Mouse (Mus musculus): ENCODE measurements around the gene Ak4.

The Ak4 gene

DNA sequence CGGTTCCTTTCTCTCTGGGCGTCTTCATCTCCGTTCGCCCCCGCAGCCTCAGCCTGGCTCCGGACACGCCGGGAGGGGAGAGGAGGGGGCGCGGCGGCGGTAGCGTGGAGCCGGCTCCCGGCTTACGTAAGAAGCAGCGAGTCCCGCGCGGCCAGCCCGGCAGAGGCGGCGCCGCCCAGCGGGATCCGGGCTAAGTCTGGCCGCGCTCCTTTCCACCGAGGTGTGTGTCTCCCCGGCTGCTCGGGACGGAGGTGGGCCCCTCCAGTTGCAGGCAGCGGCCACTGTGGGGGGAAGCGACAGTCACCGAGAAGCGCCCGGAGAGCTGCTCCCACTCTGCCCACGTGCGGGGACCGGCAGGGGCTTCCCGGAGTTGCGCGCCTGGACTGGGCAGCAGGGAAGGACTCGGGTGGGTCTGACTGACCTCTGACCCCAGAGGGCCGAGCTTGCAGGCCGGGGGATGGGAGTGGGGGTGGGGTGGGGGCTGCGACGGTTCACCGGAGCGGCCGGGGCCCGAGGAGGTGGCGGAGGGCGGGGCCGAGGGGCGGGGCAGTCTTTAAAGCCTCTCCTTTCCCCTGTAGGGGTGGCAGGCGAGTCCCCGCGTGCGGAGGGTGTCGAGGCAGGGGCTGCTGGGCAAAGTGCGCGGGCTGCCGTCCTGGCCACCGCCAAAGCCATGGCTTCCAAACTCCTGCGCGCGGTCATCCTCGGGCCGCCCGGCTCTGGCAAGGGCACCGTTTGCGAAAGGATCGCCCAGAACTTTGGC lies at the start of gene Ak4:
Gene Ak4, plus strand, starts transcription at position 127 of the 760 bp plus-strand sequence.
- peak; percentile 78 for DNase-seq (ENCODE audit: low read depth, low spot score)

DNA sequence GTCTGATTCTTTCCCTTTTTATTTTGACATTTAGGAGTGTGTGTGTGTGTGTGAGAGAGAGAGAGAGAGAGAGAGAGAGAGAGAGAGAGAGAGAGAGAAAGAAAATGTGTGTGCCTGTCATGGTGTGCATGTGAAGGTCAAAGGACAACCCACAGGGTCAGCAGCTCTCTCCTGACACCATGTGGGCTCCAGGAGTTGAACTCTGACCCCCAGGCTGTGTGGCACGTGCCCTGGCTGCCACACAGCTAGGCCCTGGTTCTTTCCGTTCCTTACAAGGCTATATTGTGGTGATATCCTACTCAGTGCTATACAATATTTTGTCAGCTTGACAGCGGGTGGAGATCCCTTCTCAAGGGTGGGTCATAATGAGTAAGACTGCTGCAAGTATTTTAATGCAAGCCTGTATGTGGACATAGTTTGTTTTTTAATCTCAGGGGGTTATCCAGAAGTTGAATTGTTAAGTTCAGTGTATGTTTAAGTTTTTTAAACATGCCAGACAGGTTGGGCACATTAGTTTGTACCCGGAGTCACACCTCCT lies 49.3 kb upstream of the Ak4 start:
- no peak for DNase-seq (ENCODE audit: low read depth, low spot score)

DNA sequence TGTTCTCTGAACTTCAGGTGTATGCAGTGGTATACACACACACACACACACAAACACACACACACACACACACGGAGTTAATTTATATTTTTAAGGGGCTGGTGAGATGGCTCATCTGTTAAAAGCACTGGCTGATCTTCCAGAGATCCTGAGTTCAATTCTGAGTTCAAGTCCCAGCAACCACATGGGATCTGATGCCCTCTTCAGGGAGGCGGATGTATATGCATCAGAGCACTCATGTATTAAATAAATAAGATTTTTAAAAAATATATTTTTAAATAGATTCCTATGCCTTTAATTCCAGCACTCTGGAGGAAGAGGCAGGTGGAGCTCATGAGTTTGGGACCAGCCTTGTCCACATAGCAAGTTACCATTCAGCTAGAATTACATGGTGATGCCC lies 46.8 kb upstream of the Ak4 start:
- DNase-seq (ENCODE audit: low read depth, low spot score), result no peak

DNA sequence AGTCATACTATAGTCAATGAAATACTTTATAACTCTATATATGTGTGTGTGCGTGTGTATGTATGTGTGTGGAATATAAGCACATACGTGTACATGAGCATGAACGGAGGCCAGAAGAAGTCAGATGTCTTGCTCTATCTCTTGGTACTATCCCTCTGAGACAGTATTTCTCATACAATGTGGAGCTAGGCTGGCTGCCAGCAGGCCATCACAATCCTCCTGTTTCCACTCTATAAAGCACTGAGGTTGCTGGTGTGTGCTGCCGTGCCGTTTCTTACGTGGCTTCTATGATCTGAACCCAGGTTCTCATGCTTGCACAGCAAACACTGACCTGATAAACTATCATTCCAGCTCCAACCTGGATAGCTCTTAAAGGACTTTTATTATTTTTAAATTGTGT lies 46.3 kb upstream of the Ak4 start:
- no peak for DNase-seq (ENCODE audit: low read depth, low spot score)

DNA sequence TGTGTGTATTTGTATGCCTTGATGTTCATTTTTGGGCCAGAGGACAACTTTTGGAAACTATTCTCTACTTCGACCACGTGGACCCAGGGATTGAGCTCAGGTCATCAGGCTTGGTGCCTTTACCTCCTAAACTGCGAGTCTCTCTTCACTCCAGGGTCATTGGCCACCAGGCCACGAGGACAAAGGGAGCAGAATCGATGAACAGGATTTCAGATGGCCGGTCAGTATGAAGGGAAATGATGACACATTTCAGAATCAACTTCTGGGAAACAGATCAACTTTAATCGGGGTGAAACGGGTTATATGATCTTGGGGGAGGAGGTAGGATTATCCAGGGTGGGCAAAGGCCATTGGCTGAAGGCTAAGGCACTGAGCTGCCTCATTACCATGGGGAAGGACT lies 45.0 kb upstream of the Ak4 start:
- no peak for DNase-seq (ENCODE audit: low read depth, low spot score)

DNA sequence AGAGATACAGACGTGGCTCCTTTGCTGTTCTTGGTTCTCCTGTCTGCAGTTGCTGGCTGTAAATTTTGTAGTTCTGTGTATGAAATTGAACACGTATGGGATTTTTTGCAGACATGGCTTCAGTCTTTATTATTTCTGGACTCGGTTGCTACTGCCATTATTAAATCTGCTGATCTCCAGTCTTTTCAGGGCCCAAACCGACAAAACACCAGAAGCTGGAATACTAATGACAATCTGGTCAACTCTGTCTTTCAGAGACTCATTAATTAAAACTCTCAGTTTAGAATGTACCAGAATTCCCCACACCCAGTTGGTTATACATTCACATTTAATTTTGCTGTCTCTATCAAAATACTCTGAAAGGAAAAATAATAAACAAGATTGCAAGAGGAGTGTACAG lies 42.2 kb upstream of the Ak4 start:
- DNase-seq (ENCODE audit: low read depth, low spot score), result no peak

DNA sequence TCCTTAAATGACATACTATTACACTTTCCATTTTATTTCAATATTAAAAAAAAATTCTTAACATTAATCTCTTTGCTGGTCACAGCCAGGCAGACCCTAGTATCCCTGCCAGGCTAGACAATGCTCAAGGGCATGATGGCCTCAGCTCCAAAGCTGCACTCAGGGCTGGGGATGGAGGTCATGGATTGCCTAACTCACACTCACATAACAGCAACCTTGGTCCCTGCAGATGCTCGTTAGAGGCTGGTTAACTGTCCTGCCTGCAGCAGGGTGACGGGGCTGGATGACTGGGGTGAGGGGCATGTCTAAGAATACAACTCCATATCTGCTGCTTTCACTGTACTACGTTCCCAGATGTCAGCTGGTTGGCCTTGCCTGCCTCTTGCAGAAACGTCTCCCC lies 40.8 kb upstream of the Ak4 start:
- no peak for DNase-seq (ENCODE audit: low read depth, low spot score)

DNA sequence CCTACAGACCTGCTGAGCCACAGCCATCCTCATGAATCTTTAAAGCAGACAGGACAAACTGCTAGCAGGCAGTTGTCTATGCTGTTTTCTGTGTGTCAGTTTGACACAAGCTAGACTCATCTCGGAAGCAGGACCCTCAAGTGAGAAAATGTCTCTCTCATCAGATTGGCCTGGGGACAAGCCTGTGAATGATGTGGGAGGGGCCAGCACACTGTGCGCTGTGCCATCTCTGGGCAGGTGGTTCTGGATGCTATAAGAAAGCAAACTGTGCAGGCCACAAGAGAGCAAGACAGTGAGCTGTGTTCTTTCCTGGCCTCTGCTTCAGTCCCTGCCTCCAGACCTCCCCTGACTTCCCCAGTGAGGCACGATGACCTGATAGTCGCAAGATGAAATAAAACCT lies 40.3 kb upstream of the Ak4 start:
- peak; percentile 55 for DNase-seq (ENCODE audit: low read depth, low spot score)

DNA sequence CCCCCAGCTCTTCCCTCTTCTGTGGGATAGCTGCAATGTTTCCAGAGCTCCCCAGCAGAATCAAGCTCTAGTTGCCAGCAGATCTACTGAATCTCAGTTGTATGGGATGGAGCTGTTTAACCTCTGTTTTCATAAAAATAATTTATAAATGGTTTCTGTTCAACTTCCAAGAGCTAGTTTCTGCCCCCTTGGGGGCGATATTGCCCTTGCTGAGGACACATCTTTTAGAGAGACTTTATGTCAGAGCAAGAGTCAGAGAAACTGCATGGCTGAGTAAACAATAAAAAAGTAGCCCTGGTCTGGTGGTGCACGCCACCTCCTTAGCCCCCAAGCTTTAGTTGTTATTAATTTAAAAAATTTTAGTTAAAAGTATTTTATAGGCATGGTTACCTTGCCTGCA lies 34.1 kb upstream of the Ak4 start:
- no peak for DNase-seq (ENCODE audit: low read depth, low spot score)

DNA sequence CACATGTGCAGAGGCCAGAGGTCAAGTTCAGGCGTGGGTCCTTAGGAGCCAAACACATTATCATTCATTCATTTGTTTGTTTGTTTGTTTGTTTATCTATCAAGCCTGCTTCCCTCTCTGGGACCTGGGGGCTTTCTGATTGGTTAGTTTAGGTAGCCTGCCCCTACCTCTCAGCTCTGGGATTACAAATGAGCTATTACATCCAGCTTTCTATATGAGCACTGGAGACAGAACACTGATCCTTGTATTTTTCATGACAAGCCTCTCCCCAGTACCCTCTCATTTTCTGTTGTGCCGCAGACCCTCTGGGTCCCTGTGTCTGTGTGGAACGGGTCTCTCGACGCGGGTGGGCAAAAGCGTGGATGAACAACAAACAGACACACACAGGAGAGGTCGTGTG lies 30.8 kb upstream of the Ak4 start:
- DNase-seq (ENCODE audit: low read depth, low spot score), result peak; percentile 85

DNA sequence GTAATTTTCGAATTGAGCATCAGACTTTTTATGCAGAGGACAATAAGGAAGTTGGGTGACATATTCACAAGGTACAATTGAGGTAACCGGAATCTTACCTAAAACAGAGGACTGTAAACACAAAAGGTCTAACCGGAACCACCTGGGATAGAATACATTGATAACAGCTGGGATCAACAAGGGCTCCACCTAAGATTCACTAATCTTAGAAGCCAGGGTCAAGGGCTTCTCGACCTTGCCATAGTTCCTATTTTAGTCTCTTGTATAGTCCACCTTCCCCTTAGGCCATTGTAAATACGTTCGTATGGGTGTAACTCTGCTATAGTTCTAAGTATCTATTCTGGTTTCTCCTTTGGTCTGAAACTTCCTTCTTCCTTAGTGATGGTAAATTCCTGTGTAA lies 30.4 kb upstream of the Ak4 start:
- peak; percentile 93 for DNase-seq (ENCODE audit: low read depth, low spot score)

DNA sequence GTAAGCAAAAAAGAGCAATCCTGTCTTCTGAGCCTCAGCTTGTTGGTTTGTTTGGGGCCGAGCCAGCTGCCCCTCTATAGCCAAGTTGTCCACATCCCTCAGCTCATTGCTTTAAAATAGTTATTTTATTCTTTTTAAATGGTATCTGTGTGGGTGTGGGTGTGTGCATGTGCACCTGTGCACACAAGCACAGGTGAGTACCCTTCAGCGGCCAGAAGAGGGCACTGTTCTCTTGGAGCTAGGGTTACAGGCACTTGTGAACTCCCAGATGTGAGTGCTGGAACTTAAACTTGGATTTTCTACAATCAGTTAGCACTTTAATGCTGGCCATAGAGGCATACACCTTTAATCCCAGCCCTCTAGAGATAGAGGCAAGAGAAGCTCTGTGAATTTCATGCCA lies 26.8 kb upstream of the Ak4 start:
- DNase-seq (ENCODE audit: low read depth, low spot score), result peak; percentile 86

DNA sequence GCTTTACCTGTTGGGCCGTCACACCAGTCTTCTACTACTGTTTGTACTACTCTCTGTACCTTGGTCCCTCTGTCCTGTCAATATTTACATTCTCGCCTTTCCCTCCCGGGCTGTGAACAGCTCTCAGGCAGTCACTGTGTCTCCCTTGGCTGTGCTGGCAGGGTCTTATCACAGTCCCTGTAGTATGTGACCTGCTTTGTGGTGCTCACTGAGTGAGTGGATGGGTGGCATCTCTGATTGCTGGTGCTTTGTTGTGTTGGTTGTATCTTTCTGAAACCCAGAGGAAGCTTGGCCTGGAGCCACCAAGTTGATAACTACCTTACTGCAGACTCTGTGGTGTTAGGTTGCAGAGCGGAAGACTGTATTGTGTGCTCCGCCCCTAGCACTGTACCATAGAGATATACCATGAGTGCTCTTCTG lies 25.8 kb upstream of the Ak4 start:
- DNase-seq (ENCODE audit: low read depth, low spot score), result no peak

DNA sequence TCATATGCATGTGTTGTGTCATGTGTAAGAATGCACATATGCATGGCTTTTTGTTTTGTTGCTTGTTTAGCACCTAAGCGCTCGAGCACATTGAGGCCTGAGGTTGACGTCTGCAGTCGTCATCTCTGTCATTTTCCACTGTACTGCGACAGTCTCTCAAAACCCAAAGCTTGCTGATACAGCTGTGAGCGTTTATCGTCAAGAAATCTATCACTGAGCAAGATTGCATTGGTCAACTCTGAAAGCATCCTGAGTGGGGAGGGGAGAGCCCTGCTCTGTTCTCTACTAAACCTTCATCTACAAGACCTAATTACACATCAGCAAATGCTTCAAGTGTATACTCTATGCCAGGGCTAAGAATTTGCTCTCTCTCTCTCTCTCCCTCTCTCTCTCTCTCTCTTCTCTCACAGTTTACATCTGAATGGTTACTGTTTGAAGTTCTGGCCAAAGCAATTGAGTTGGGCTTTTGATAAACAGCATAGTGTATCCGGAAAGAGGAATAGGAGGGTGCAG lies 24.0 kb upstream of the Ak4 start:
- no peak for DNase-seq (ENCODE audit: low read depth, low spot score)

DNA sequence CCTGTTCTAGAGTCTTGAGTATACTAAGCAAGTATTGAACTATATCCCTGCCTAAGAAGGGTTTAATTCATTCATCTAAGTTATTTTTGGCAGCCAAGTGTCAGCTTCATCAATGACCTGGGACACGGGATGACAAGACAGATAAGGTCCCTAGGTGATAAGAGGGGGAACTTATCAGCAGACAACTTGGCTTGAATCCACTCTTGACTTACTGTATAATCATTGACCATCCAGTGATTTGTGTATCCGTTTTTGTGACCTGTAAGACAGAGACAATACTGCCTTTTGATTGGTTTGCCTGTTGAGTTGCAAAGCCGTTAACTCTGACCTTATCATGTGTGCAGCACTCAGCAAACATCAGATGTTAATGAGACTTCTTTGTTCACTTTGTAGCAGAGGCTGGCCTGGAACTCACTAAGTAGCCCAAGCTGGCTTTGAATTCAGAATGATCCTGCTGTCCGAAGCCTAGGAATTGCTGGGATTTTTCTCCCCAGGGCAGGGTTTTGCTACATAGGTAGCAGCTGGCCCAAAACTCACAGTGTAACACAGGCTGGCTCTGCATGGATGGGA lies 19.0 kb upstream of the Ak4 start:
- peak; percentile 40 for DNase-seq (ENCODE audit: low read depth, low spot score)

DNA sequence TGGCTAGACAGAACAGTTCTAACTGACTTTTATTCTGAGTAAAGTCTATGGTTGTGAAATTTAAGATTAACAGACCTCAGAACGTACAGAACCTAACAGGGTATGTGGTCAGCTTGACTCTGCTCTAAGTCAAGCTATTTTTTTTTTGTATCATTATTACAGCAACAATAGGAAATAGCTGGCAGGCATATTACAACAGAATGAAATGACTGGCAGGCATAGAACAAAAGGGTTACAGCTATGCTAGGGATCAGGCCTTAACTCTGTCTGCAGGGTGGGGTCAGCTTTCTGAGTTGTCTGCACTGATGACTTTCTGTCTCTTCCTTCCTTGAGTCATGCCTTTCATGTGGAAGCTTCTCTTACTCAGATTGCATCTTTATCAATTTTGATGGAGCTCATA lies 17.1 kb upstream of the Ak4 start:
- DNase-seq (ENCODE audit: low read depth, low spot score), result no peak

DNA sequence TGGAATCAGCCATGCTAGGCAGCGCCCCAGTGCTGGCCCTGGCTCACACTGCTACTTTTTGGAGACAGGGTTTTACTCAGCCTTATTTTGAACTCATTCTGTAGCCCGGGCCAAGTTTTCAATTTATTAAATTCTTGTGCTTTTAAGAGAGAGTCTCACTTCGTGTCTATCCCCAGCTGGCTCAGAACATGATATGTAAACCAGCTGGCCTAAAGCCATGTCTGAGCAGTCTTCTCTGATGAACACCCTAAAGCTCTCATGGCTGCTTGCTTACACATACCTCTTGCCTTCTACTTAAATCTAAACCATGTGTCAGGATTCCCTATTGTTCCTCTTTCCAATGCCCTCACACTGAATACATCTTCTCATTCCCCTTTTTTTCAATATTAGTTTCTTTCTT lies 14.2 kb upstream of the Ak4 start:
- no peak for DNase-seq (ENCODE audit: low read depth, low spot score)

DNA sequence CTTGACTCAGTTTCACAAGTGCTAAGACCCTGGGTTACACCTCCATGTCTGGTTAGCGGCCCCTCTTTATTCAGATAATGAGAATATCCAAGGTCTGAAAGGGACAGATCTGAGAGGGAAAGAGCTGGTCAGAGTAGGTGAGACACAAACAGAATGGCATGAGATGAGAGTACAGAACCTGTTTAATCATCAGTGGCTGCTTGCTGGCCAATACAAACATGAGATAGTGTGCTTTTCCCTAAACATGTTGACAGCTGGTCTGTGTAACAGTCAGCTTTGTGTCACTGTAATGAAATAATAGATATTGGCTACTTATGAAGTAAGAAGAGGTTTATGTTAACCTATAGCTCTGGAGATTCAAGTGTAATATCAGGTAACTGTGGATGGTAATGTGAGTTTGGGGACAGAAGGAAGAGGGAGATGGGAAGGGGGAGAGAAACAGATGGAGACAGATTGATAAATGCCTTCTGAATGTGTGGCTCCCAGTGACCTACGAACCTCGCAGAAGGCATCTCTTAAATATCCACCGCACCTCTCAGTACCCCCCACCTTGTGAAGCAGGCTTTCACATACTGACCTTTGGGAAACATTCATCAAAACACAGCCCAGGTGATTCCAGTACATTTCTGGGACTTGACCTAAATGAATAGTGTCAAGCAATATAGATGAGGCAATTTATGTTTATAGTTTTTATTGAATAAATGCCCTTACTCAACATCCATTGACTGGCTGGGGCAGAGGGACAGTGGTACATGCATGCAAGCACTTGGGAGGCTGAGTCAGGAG lies 12.5 kb upstream of the Ak4 start:
- no peak for DNase-seq (ENCODE audit: low read depth, low spot score)

DNA sequence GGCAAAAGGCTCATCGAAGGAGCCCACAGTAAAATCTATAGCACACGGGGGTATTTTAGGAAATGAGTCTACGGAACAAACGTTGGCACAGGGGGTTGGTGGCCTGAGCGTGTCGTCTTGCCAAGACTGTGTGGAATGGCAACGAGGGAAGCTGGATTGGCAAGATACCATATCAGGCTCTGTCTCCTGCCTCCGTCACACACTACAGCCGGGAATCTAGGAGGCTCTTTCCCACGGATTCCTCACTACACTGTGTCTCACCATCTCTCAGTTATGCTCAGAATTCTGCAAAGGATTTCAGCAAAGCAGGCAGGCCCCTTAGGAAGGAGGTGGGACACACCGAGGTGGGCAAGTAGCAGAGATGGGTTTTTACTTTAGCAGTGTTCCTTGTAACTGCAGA lies 2.1 kb upstream of the Ak4 start:
- no peak for DNase-seq (ENCODE audit: low read depth, low spot score)

DNA sequence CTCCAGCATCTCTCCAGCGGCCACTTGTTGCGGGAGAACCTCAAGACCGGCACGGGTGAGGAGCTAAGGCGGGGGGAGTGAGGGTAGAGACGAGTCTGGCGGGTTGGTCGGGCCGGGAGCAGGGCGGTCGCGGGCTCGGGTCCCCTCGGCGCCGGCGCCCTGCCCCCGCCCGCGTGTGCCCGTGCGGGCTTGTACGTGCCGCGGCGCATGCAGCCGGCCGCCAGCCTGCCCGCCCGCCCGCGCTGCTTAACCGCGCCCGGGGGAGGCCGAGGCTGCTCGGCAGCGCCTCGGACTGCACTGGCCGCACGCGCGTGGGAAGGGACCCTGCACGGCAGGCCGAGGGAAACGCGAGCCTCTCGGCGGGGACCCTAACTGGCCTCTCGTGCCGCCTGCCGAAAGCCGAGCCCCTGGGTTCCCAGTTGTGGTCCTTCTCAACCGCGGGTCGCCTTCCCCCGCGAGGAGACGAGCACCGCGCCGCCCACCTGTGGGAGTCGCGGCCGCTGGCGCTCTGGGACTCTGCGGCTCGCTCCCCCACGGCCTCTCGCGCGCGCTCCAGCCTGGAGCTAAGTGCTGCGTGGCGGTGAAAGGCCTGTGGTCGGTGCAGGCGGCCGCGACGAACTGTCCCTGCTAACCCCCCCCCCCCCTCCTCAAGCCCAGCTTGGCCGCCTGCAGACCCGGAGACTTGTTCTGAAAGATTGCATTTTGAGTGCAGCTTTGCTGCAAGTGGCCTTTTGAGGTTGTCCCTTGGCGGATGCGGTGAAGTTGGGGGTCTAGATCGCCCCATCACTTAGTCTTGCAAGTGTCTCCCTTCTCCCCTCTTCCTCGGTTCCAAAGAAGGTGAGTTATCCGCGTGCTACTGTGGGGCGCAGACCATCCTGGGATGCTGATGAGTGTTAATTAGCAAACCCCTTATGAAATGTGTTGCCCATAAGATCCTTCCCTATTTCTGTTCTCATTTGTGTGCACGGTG lies 1.1 kb downstream of the Ak4 start:
- DNase-seq (ENCODE audit: low read depth, low spot score), result peak; percentile 54

DNA sequence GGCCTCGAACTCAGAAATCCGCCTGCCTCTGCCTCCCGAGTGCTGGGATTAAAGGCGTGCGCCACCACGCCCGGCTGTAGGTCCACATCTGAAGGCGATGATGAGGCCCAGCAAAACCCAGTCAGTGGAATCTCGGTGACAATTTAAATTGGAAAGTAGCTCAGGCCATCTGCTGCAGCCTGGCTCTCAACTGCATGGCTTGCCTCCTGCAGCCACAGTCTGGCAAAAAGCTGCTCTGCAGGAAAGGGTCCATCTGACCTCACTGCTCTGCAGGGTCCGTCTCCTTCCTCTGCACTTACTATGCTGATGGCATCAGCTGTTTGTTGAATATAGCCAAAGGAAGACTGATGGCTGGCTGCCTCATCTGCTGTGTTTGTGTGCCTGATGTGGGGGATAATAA lies 3.9 kb downstream of the Ak4 start:
- no peak for DNase-seq (ENCODE audit: low read depth, low spot score)
